Mouse (Mus musculus) C2C12 (cell line): Measurements from ENCODE around the gene Pim1. TPM values are rescaled to one million over a fixed set of nuclear protein-coding genes. Genes with fewer than 3 reads are reported as not detected.

Experiments
- H3K27me3 ChIP-seq: one replicate; pipeline ENCODE4 v1.6.1; 2011; ENCODE audit not compliant: control insufficient read depth, insufficient read depth, insufficient read length
- H3K36me3 ChIP-seq: one replicate; pipeline ENCODE4 v1.6.1; 2011; ENCODE audit not compliant: control insufficient read depth, insufficient read depth
- H3K4me3 ChIP-seq: one replicate; pipeline ENCODE4 v1.5.1; 2011; ENCODE audit warnings: mild to moderate bottlenecking, control low read depth; ENCODE audit not compliant: poor library complexity, insufficient read depth, severe bottlenecking
- H3K79me2 ChIP-seq: one replicate; pipeline ENCODE4 v1.6.1; 2011; ENCODE audit not compliant: control insufficient read depth, insufficient read depth
- H3K79me3 ChIP-seq: one replicate; pipeline ENCODE4 v1.6.1; 2011; ENCODE audit warnings: low read depth, control low read depth
- H3ac ChIP-seq: one replicate; pipeline ENCODE3; 2011; ENCODE audit warnings: low read depth; ENCODE audit not compliant: control insufficient read depth, insufficient read length
- CEBPB ChIP-seq: IDR thresholded peaks from one replicate; pipeline ENCODE4 v1.6.1; 2011; ENCODE audit warnings: low read depth, mild to moderate bottlenecking, control low read depth, moderate library complexity
- CTCF ChIP-seq: IDR thresholded peaks from one replicate; pipeline ENCODE4 v1.5.1; 2011; ENCODE audit not compliant: control insufficient read depth, insufficient read depth, insufficient read length
- FOSL1 ChIP-seq: IDR thresholded peaks from one replicate; pipeline ENCODE4 v1.8.0; 2011; ENCODE audit warnings: mild to moderate bottlenecking, low read length; ENCODE audit not compliant: poor library complexity, insufficient read depth, severe bottlenecking
- MAX ChIP-seq: IDR thresholded peaks from one replicate; pipeline ENCODE4 v1.6.1; 2011; ENCODE audit warnings: mild to moderate bottlenecking, control low read depth
- MYOD1 ChIP-seq: IDR thresholded peaks from one replicate; pipeline ENCODE4 v1.6.1; 2011; ENCODE audit warnings: low read depth; ENCODE audit not compliant: control insufficient read depth, insufficient read length
- MYOG ChIP-seq: IDR thresholded peaks from one replicate; pipeline ENCODE4 v1.6.1; 2011; ENCODE audit not compliant: control insufficient read depth, insufficient read length; ENCODE audit errors: extremely low read depth
- USF1 ChIP-seq: IDR thresholded peaks from one replicate; pipeline ENCODE4 v1.6.1; 2011; ENCODE audit warnings: low read depth, mild to moderate bottlenecking, control low read depth, moderate library complexity
- polyA plus RNA-seq: library from polyadenylated mRNA; unstranded; fragments of >200 nt; fragmentation: generic; extraction: Trizol; gene quantifications from one replicate; pipeline ENCODE4 v1.2.1, GENCODE M21; 2012; ENCODE audit warnings: missing spikeins

Pim1 gene
- polyA plus RNA-seq, 1 experiment: 4.8 TPM

DNA sequence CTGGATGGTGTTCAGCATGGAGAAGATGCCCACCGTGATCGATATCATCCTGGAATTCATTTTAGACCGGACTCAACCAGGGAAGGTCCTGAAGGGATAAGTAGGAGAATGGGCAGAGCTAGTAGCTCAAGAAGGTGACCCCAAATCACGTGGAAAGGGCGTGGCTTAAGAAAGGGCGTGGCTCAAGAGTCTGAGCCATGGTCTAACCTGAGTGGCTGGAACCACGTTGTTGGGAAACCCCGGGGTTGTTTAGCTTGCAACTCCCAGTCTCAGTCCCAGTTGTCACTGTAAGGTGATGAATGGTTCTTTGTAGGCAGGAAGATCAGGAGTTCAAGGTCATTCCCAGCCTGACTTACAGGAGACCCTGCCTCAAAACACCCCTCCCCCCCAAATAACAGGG is 29.2 kb downstream of the Pim1 start:
- H3K27me3 ChIP-seq: no peaks in the 10 kb centered on the region
- H3K79me2 ChIP-seq: no peaks in the 10 kb centered on the region
- H3K36me3 ChIP-seq: no peaks in the 10 kb centered on the region
- H3K4me3 ChIP-seq: no peak overlapping the region
- no peak for TF ChIP-seq MAX
- TF ChIP-seq MYOD1: no peak
- TF ChIP-seq CTCF: no peak
- TF ChIP-seq FOSL1: no peak
- TF ChIP-seq MYOG: no peak
- TF ChIP-seq CEBPB: no peak
- TF ChIP-seq USF1: no peak
- H3K79me3 ChIP-seq: no peaks in the 10 kb centered on the region
- H3ac ChIP-seq: no peak overlapping the region

DNA sequence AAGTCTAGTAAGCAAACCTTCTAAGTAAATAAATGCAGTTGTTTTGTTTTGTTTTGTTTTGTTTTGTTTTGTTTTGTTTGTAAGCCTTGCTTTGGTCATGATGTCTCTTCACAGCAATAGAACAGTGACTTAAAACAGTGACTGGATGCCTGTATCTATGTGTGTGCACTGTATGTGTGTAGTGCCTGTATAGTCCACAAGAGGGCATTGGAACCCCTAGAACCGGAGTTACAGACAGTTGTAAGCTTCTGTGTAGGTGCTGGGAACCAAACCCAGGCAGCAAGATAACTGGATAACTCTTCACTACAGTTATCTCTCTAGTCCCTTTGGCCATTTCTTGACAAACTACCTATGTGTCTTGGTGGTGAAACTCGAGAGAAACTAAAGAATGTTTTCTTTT is 35.1 kb downstream of the Pim1 start:
- Histone ChIP-seq H3K36me3 (no peaks in the 10 kb centered on the region), H3K79me2 (no peaks in the 10 kb centered on the region), H3K79me3 (no peaks in the 10 kb centered on the region), H3ac (no peak overlapping the region), H3K4me3 (no peak overlapping the region), H3K27me3 (no peaks in the 10 kb centered on the region)
- TF ChIP-seq CTCF (no peak), MYOD1 (no peak), MYOG (no peak), FOSL1 (no peak), USF1 (no peak), CEBPB (no peak), MAX (no peak)

DNA sequence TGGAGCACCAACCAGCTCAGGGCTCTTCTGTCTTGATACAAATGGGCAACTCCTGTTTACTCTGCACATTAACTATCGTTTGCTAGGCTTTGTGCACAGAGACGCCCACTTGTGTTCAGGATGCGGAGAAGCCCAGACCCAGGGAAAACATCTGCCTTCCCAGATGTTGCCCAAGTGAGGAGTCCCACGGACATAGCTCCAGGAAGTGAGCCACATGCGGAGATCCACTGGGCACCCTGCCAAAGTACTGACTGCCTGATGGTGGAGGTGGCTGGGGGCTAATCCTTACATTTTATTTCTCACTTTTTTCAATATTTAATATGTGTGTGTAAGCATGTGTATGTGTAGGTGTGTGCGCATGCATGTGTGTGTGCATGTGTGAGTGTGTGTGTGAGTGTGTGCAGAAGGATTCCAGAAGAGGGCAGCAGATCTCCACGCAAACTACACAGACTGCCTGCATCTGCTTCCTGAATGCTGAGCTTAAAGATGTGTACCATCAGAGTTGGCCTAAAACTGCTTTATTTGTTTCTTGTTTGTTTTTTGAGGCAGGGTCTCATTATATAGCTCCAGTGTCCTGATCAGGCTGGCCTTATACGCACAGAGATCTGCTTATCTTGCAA is 38.1 kb downstream of the Pim1 start:
- H3K36me3 ChIP-seq: no peaks in the 10 kb centered on the region
- TF ChIP-seq MAX (no peak), CTCF (peak; percentile 23)
- no peaks in the 10 kb centered on the region for H3K79me2 ChIP-seq
- no peaks in the 10 kb centered on the region for H3K79me3 ChIP-seq
- no peak overlapping the region for H3ac ChIP-seq
- H3K4me3 ChIP-seq: no peak overlapping the region
- H3K27me3 ChIP-seq: no peaks in the 10 kb centered on the region

DNA sequence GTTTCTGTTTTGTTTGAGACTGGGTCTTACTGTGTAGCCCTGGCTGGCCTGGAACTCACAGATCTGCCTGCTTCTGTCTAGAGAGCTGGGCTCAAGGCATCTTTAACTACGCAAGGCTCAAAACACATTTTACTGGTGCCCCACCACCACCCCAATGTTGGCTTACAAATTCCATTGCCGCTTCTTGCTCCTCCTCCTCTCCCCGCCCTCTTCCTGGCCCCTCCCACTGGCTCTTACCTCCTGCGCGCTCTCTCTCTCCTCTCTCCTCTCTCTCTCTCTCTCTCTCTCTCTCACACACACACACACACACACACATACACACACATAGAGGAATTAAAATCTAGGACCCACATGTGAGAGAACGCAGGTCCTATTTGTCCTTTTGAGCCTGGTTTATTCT is 40.0 kb downstream of the Pim1 start:
- no peak overlapping the region for H3ac ChIP-seq
- no peaks in the 10 kb centered on the region for H3K79me2 ChIP-seq
- H3K79me3 ChIP-seq: no peaks in the 10 kb centered on the region
- no peaks in the 10 kb centered on the region for H3K27me3 ChIP-seq
- no peaks in the 10 kb centered on the region for H3K36me3 ChIP-seq
- TF ChIP-seq MAX: no peak
- no peak for TF ChIP-seq MYOD1
- H3K4me3 ChIP-seq: no peak overlapping the region

DNA sequence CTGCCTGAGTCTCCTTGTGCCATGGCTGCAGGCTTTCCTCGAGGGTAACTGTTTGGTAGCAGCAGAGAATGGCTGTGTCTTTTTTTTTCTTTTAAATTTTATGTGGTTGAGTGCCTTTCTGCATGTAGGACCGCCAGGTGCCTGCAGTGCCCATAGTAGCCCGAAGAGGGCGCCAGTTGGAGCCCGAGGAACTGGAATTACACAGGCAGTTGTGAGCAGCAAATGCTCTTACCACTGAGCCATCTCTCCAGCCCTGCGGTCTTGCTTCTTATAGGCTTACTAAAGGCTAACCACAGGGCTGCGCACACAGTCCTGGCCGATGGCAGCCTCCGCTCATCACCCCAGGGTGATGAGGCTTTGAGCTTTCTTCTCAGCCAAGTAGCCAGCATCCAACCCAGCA is 40.7 kb downstream of the Pim1 start:
- Histone ChIP-seq H3K79me3 (no peaks in the 10 kb centered on the region), H3K27me3 (no peaks in the 10 kb centered on the region), H3ac (no peak overlapping the region), H3K4me3 (no peak overlapping the region), H3K36me3 (no peaks in the 10 kb centered on the region), H3K79me2 (no peaks in the 10 kb centered on the region)
- TF ChIP-seq CEBPB (no peak), MYOD1 (no peak), FOSL1 (no peak), MAX (no peak)

DNA sequence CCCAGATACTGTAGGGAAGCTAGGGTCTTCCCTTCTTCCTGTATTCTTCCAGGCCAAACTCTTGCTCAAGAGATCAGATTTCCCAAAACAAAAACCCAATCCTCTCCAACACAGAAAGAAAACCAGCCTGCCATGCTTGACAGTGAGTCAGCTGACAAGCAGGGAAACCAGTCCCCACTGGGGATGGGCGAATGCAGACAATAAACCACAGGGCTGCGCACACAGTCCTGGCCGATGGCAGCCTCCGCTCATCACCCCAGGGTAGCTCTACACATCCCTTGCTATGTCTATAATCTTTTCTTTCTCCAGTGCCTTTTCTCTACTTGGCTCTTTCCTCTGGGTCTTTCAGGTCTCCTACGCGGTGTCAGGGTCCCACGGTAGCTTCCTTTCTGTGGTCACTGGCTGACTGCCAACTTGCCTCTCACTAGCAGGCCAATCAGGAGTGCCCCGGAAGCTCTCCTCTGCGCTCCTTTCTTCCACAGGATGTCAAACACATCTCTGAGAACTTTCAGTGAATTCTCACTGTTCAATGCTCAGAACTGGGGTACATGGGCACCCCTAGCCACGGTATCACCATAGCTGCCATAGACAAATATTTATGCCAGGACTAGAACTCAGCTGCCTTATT is 41.3 kb downstream of the Pim1 start:
- no peak for TF ChIP-seq CEBPB
- TF ChIP-seq MYOG: no peak
- no peak for TF ChIP-seq MAX
- TF ChIP-seq CTCF: no peak
- no peak for TF ChIP-seq USF1
- TF ChIP-seq MYOD1: no peak
- TF ChIP-seq FOSL1: no peak
- H3ac ChIP-seq: no peak overlapping the region
- no peaks in the 10 kb centered on the region for H3K79me2 ChIP-seq
- H3K36me3 ChIP-seq: no peaks in the 10 kb centered on the region
- no peaks in the 10 kb centered on the region for H3K79me3 ChIP-seq
- H3K27me3 ChIP-seq: no peaks in the 10 kb centered on the region
- H3K4me3 ChIP-seq: no peak overlapping the region
